1 mouse cellular context compared by ENCODE assay signal in the genomic region with DNA sequence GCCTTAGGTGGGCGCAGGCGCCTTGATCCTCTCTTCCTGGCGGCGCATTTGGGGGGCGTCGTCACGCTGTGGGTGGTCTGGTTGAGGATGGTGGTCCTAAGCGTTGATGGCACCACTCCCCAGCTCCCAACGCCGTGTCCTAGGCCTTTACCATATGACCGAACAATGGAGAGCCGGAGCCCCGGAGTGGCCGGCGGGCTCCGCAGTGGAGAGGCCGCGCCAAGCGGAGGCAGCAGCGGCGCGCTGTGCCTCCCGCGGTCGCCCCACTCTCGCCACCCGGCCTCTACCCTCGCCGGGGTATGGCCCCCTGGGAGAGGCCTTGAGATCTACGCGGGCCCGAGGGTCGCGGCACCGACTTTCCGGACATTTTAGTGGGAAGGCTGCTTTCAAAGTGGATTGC.
A peak's percentile ranks its signal among the peaks of the same experiment; 100 is the strongest.
TF ChIP-seq lines count a peak whose summit lies in the region.

No protein-coding gene starts in this region.

TF ChIP-seq in CH12.LX, 34 proteins besides CTCF, POLR2A, EP300 and RAD21:
- 0 out of 2 replicates have a peak, but pooled peaks have one; percentile 45 for TF ChIP-seq SIN3A (IDR thresholded peaks at IDR 0.05; ENCODE audit: low read length)
- no peak for TF ChIP-seq HCFC1 (IDR thresholded peaks at IDR 0.05; ENCODE audit: low read depth, low read length)
- peak; percentile 88 for TF ChIP-seq UBTF (IDR thresholded peaks at IDR 0.05; ENCODE audit: low read depth, low read length)
